In genomic region chr4:149518351-149519220, GRCm38 (mm10) we compare ENCODE assay signal across 8 mouse cellular contexts. TPM values are rescaled to one million over a fixed set of nuclear protein-coding genes. Genes with fewer than 3 reads are reported as not detected.
DNase-seq lines count a peak whose midpoint lies in the region; ATAC-seq and TF ChIP-seq lines count a peak whose summit lies in the region.

No protein-coding gene starts in this region.

- TF ChIP-seq POLR2A in embryonic fibroblast, embryonic 13.5 days (IDR thresholded peaks at IDR 0.05; ENCODE audit: low read depth, low read length) = no peak

- peak overlapping the region; percentile 83 for H3K27ac ChIP-seq in layer of hippocampus, adult 2 months
- no peak overlapping the region for H3K27ac ChIP-seq in embryonic fibroblast, embryonic 13.5 days (ENCODE audit: insufficient read depth, low read length)
- H3K27ac ChIP-seq in limb, embryonic 11.5 days (replicated peaks; ENCODE audit: low read depth, low read length) = 0 out of 2 replicates have a peak overlapping the region, but pooled peaks have one; percentile 18
- no peak overlapping the region for H3K27ac ChIP-seq in neural tube, embryonic 12.5 days

- peak overlapping the region; percentile 84 for H3K4me2 ChIP-seq in limb, embryonic 11.5 days (ENCODE audit: low read depth, severe bottlenecking)
- peak overlapping the region; percentile 82 for H3K4me2 ChIP-seq in neural tube, embryonic 12.5 days (replicated peaks)

- H3K27me3 ChIP-seq in limb, embryonic 11.5 days (ENCODE audit: control insufficient read depth, insufficient read depth, low read length) = no peaks in the 10 kb centered on the region
- no peaks in the 10 kb centered on the region for H3K27me3 ChIP-seq in neural tube, embryonic 12.5 days (replicated peaks)

- peak overlapping the region; percentile 79 for H3K9ac ChIP-seq in limb, embryonic 11.5 days (ENCODE audit: low read length)
- H3K9ac ChIP-seq in neural tube, embryonic 12.5 days = peak overlapping the region; percentile 90

- ATAC-seq in limb, embryonic 11.5 days (ENCODE audit: insufficient number of reproducible peaks, low FRiP score, low TSS enrichment, low read depth) = no peak; the same call in 1 of the 2 replicates
- ATAC-seq in neural tube, embryonic 12.5 days (ENCODE audit: low FRiP score, low read depth) = peak; percentile 61

- no peaks in the 10 kb centered on the region for H3K36me3 ChIP-seq in limb, embryonic 11.5 days (ENCODE audit: control insufficient read depth, insufficient read depth, low read length)
- H3K36me3 ChIP-seq in neural tube, embryonic 12.5 days = no peaks in the 10 kb centered on the region

- H3K9me3 ChIP-seq in limb, embryonic 11.5 days (ENCODE audit: control insufficient read depth, low read length) = no peaks in the 10 kb centered on the region
- no peaks in the 10 kb centered on the region for H3K9me3 ChIP-seq in neural tube, embryonic 12.5 days

- 3% methylated on average over 37 of the region's 52 CpGs for WGBS in limb, embryonic 11.5 days
- WGBS in neural tube, embryonic 12.5 days = 5% methylated on average over 32 of the region's 52 CpGs

- H3K4me3 ChIP-seq in layer of hippocampus, adult 2 months = peak overlapping the region; percentile 77
- peak overlapping the region; percentile 58 for H3K4me3 ChIP-seq in embryonic fibroblast, embryonic 13.5 days (ENCODE audit: insufficient read depth, low read length)
- H3K4me3 ChIP-seq in limb, embryonic 11.5 days (ENCODE audit: low read depth, low read length) = peak overlapping the region; percentile 81
- H3K4me3 ChIP-seq in neural tube, embryonic 12.5 days = peak overlapping the region; percentile 88

- intact Hi-C loops in left cerebral cortex, postnatal 36 days (cut with DNase I) = no loop called here
- intact Hi-C loops in left cerebral cortex, postnatal 14 days (cut with DNase I) = no loop called here

- DNase-seq in layer of hippocampus, adult 2 months (ENCODE audit: low spot score in 2 of 2) = no peak
- no peak for DNase-seq in layer of hippocampus, adult 9-11 months
- DNase-seq in R1 (ENCODE audit: low read depth, low spot score) = peak; percentile 25
- DNase-seq in limb, embryonic 11.5 days (ENCODE audit: low spot score) = peak; percentile 54
- DNase-seq in left cerebral cortex, postnatal 36 days (ENCODE audit: low spot score in 2 of 2) = no peak
- no peak for DNase-seq in left cerebral cortex, postnatal 14 days (ENCODE audit: low spot score in 2 of 2)

- no peaks in the 10 kb centered on the region for H3K4me1 ChIP-seq in embryonic fibroblast, embryonic 13.5 days (ENCODE audit: control insufficient read depth, insufficient read depth, low read length)
- peaks cover 14% of the 10 kb centered on the region; the same call in 1 of the 2 replicates for H3K4me1 ChIP-seq in limb, embryonic 11.5 days (ENCODE audit: control insufficient read depth, insufficient read depth, low read length)
- H3K4me1 ChIP-seq in neural tube, embryonic 12.5 days = peaks cover 15% of the 10 kb centered on the region

- TF ChIP-seq CTCF in layer of hippocampus, adult 2 months (conservative IDR thresholded peaks at IDR 0.05) = no peak
- TF ChIP-seq CTCF in embryonic fibroblast, embryonic 13.5 days (IDR thresholded peaks at IDR 0.05; ENCODE audit: borderline replicate concordance, insufficient read depth, low read length) = no peak

RNA-seq across cellular contexts. Expression of gene Ctnnbip1, which starts 0.6 kb away (rescaled TPM):
- total RNA-seq in layer of hippocampus, adult 2 months (2021) = 10 to 100 TPM; 32.2 to 34.4 TPM
- 11.4 TPM in 2 replicates for polyA plus RNA-seq in embryonic fibroblast, embryonic 13.5 days (2011; ENCODE audit: insufficient read length, low read depth, missing spikeins)
- 74.7 and 84.6 TPM in 2 replicates for polyA plus RNA-seq in limb, embryonic 11.5 days (2014; fragmentation: Nextera tagmentation; extraction: Ambion mirVana)
- polyA plus RNA-seq in neural tube, embryonic 12.5 days (2016; fragmentation: Nextera tagmentation; extraction: Ambion mirVana) = 75.6 and 89.2 TPM in 2 replicates
- total RNA-seq in left cerebral cortex, postnatal 36 days (2021) = 10 to 100 TPM; 36.7 to 43.5 TPM
- 10 to 100 TPM; 56.1 to 56.5 TPM for total RNA-seq in left cerebral cortex, postnatal 14 days (2021)

RNA-seq across cellular contexts. Expression of gene Lzic, which starts 33.6 kb away (rescaled TPM):
- total RNA-seq in layer of hippocampus, adult 2 months (2021) = 10 to 100 TPM; 15.3 to 16.9 TPM
- polyA plus RNA-seq in embryonic fibroblast, embryonic 13.5 days (2011; ENCODE audit: insufficient read length, low read depth, missing spikeins) = 48.3 and 49.3 TPM in 2 replicates
- polyA plus RNA-seq in limb, embryonic 11.5 days (2014; fragmentation: Nextera tagmentation; extraction: Ambion mirVana) = 61.5 and 64.6 TPM in 2 replicates
- 46.1 and 51.0 TPM in 2 replicates for polyA plus RNA-seq in neural tube, embryonic 12.5 days (2016; fragmentation: Nextera tagmentation; extraction: Ambion mirVana)
- 10 to 100 TPM; 16.8 to 17.4 TPM for total RNA-seq in left cerebral cortex, postnatal 36 days (2021)
- total RNA-seq in left cerebral cortex, postnatal 14 days (2021) = 10 to 100 TPM; 24.6 to 25.4 TPM

RNA-seq across cellular contexts. Expression of gene Nmnat1, which starts 33.6 kb away (rescaled TPM):
- 1 to 10 TPM; 8.9 to 9.0 TPM for total RNA-seq in layer of hippocampus, adult 2 months (2021)
- polyA plus RNA-seq in embryonic fibroblast, embryonic 13.5 days (2011; ENCODE audit: insufficient read length, low read depth, missing spikeins) = 5.1 and 7.0 TPM in 2 replicates
- 15.8 and 16.5 TPM in 2 replicates for polyA plus RNA-seq in limb, embryonic 11.5 days (2014; fragmentation: Nextera tagmentation; extraction: Ambion mirVana)
- polyA plus RNA-seq in neural tube, embryonic 12.5 days (2016; fragmentation: Nextera tagmentation; extraction: Ambion mirVana) = 12.0 and 14.0 TPM in 2 replicates
- 1 to 10 TPM; 9.1 to 9.8 TPM for total RNA-seq in left cerebral cortex, postnatal 36 days (2021)
- total RNA-seq in left cerebral cortex, postnatal 14 days (2021) = 1 to 10 TPM; 7.7 to 8.6 TPM

RNA-seq across cellular contexts. Expression of gene Tmem274, which starts 41.4 kb away (rescaled TPM):
- not detected for total RNA-seq in layer of hippocampus, adult 2 months (2021)
- not detected in 2 replicates for polyA plus RNA-seq in embryonic fibroblast, embryonic 13.5 days (2011; ENCODE audit: insufficient read length, low read depth, missing spikeins)
- 0.55 TPM in 1 of 2 replicates, not detected in the other for polyA plus RNA-seq in limb, embryonic 11.5 days (2014; fragmentation: Nextera tagmentation; extraction: Ambion mirVana)
- 0.67 TPM in 1 of 2 replicates, not detected in the other for polyA plus RNA-seq in neural tube, embryonic 12.5 days (2016; fragmentation: Nextera tagmentation; extraction: Ambion mirVana)
- total RNA-seq in left cerebral cortex, postnatal 36 days (2021) = not detected
- not detected for total RNA-seq in left cerebral cortex, postnatal 14 days (2021)

Comparison
In these comparisons a context has a peak if more than half of its experiments do, and no peak if none do; other contexts are left out.
1. DNase-seq: peak in R1 (single experiment) and limb, embryonic 11.5 days (single experiment); none in layer of hippocampus, adult 2 months (0 of 2), layer of hippocampus, adult 9-11 months (single experiment), left cerebral cortex, postnatal 36 days (0 of 2) and left cerebral cortex, postnatal 14 days (0 of 2).
2. H3K27ac ChIP-seq: peak in layer of hippocampus, adult 2 months (single experiment) and limb, embryonic 11.5 days (single experiment); none in embryonic fibroblast, embryonic 13.5 days (single experiment) and neural tube, embryonic 12.5 days (single experiment).
3. Peak in every context shown above with its lines, with median percentiles within 50 percentile points of each other: H3K4me3 ChIP-seq.